Mouse (Mus musculus) brain, adult 2 months (tissue): ENCODE measurements around the gene Gm5346.
"Not testable (repeated sequence)": the region's sequence is repeated elsewhere in the genome, so short reads cannot be mapped to it uniquely, and the experiment has no call there.

Source experiments
- DNase-seq: peaks from one replicate; pipeline ENCODE4 v3.0.0; 2011; ENCODE audit warnings: low read depth, low spot score

Gene Gm5346

GRCm38 (mm10) chr8:43627176-43627575 is at the start of gene Gm5346:
Gene Gm5346, minus strand, starts transcription at chr8:43627276.
- DNase-seq = no peak

- no peak for DNase-seq
These were observed 11.0 kb downstream of the Gm5346 start for GRCm38 (mm10) chr8:43616046-43616445.

GRCm38 (mm10) chr8:43603657-43604056 is 23.4 kb downstream of the Gm5346 start:
- DNase-seq = not testable (repeated sequence)

DNA sequence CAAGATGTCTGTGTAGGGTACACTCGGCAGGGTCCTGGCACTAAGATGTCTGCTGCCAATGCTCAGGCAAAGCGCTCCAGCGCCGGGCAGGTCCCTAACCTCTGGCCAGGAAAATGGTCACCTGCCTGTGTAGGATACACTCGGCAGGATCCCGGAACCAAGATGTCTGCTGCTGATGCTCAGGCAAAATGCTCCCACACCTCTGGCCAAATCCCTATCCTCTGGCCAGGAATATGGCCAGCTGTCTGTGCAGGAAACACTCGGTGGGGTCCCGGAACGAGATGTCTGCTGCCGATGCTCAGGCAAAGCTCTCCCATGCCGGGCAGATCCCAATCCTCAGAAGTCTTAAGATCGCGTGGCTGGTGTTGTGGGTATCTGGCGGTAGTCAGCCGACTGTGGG is 23.9 kb downstream of the Gm5346 start:
- not testable (repeated sequence) for DNase-seq

GRCm38 (mm10) chr8:43576607-43577006 is 50.5 kb downstream of the Gm5346 start, which contains the start of gene Adam26a:
Gene Adam26a, minus strand, starts transcription at chr8:43576707.
- DNase-seq = not testable (repeated sequence)
